Mouse (Mus musculus): ENCODE results near the gene Rem1.
A peak's percentile ranks its signal among the peaks of the same experiment; 100 is the strongest.
"Not testable (repeated sequence)": the region's sequence is repeated elsewhere in the genome, so short reads cannot be mapped to it uniquely, and the experiment has no call there.

Rem1 gene

GRCm38 (mm10) chr2:152628066-152628465 is 1.3 kb downstream of the Rem1 start:
- DNase-seq (ENCODE audit: low spot score in 2 of 2), result no peak

GRCm38 (mm10) chr2:152629239-152629638 is 2.5 kb downstream of the Rem1 start:
- DNase-seq (ENCODE audit: low spot score in 2 of 2), result no peak

- DNase-seq (ENCODE audit: low spot score in 2 of 2), result no peak
These were observed 3.2 kb downstream of the Rem1 start for GRCm38 (mm10) chr2:152629904-152630303.

- no peak for DNase-seq (ENCODE audit: low spot score in 2 of 2)
These were observed 6.6 kb downstream of the Rem1 start for GRCm38 (mm10) chr2:152633334-152633733.

- DNase-seq (ENCODE audit: low spot score in 2 of 2), result no peak
These were observed 7.6 kb downstream of the Rem1 start for GRCm38 (mm10) chr2:152634311-152634710.

DNA sequence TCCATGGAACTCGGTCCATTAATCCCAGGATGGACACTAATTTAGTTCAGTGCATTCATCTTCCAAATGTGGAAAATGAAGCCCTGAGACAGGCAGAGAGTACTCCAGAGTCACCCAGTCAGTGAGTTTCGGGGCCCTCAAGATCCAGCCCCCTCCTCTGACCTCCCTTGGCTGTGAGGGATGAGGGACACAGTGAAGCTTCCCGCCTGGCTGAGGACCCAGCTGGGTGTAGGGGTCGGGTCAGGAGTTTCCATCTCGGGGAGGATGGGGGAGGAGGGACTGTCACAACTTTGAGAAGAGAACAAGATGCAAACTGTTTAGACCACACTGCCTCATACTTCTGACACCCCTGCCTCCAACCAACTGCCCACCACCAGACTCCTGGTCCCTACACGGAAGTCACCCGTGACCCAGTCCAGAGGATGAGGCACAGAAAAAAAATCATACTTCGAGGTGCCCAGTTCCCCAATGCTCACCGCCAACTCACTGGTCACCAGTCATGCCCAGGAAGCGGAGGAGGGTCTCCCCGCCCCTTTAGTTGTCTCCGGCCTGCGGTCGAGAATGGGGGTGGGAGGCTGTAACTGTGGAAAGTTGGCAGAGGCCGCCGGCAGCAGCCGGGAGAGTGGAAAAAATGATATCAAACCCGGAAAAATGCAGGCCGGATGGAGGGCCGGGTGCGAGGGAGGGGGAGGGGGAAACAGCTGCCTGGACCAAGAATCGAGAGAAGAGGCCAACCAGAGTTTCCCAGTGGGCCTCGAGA is 9.7 kb downstream of the Rem1 start:
- DNase-seq (ENCODE audit: low spot score in 2 of 2), result no peak

GRCm38 (mm10) chr2:152637006-152637322 is 10.2 kb downstream of the Rem1 start:
- no peak for DNase-seq (ENCODE audit: low spot score in 2 of 2)

DNA sequence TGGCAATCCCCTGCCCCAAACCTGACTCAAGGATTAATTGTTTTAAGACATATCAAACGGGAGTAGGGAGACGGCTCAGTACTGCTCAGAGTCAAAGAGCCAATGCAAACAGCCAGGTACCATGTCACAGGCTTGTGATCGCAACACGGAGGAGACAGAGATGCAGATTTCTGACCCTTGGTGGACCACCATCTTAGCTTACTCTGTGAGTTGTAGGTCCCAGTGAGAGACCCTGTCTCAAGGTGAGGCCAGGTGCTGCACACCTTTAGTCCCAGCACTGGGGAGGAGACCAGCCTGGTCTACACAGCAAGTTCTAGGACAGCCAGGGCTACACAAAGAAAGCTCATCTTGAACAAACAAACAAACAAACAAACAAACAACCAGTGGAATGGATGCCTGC is 10.6 kb downstream of the Rem1 start:
- no peak for DNase-seq (ENCODE audit: low spot score in 2 of 2)

GRCm38 (mm10) chr2:152638865-152639264 is 12.1 kb downstream of the Rem1 start:
- no peak for DNase-seq (ENCODE audit: low spot score in 2 of 2)

DNA sequence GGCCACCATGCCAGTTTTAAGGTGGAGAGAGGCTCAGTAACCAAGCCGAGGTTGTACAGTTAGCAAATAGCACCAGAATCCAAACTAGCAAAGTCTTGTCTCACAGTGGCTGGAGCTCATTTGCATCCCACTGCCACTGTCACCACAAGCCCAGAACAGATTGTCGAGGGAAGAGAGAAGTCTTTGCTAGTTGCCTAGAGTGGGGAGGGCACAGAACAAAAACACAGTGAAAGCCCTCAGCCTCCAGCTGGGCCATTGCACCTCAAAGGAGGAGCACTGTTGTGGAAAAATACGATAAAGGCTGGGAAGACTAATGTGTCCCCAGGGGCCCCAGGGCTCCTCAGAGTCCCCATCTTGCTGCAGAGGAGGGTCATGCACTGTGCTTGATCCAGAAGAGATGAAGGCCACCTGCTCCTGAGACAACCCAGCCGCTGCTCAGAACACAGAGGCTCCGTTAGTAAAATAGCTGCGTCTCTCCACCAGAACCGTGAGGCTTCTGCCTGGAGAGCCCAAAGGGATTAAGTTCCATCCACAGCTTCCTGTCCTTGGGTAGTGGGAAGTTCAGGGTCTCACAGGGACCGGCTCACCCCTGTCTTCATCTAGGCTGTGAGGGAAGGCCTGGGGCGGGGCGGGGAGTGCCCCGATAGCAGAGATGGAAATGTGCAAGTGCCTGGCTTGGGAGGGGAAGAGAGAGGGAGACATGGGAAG is 12.8 kb downstream of the Rem1 start:
- no peak for DNase-seq (ENCODE audit: low spot score in 2 of 2)

DNA sequence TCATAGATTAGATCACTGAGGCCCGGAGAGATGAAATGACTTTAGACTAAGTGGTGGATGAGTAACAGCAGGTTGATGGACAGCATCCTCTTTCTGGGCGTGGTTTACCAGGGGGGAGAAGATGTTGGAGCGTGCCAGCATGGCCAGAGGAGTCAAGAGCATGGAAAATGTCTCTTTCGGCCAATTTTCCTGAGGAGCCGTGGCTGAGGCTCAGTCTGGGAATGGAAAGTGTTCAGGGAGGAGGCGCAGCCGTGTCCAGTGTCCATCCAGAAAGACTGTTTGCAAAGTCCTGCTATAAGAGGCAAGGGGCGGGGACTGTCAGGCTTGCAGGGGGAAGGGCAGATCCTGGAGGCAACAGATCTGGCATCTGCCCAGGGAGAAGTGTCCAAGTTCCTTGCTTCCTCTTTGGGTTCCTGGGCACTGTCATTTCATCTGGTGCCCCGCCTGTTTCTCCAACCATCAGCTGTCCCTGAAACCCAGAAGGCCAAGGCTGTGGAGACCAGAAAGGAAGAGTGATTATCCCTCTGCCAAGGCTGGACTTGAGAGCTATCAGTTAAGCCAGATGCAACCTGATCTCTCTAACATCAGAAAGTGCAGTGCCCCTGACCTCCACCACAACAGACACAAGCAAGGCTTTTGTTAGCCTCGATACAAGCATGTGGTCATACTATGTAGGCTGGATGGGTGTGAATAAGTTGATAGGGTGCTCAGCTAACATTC is 26.3 kb downstream of the Rem1 start:
- no peak for DNase-seq (ENCODE audit: low spot score in 2 of 2)

DNA sequence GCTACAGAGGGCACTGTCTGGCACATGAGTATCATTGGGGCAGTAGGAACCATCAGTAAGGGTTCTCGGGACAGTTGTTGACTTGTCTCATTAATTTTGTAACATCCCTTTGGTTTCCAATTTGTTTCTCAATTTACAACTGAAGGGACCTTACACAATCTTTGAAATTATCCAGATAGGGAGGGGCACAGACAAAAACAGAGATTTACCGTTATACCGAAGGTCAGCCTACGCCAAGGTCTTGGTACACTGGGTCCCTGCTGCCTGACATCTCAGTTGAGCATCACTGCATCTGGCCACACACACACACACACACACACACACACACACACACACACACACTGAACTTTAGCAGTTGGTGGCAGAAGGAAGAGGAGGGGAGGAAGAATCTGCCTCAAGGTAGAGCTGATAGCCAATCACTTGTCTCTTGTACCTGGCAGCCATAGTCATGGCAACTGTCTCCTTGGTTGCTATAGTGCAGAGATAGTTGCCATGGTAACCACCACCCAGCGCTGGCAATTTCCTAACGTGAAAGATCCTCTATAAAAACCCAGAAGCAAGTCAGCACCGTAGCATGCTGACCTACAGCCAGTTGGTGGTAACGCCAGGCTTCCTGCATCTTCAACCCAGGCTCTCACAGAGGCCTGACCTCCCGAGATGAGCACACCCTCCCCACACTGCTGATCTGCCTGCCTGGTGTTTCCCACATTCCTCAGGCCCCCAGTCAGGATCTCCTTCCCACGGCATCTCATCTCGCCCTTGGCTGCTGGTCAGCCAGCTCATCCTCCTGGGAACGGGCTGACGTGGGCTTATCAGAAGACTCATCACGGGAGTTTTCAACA is 27.3 kb downstream of the Rem1 start:
- DNase-seq (ENCODE audit: low spot score in 2 of 2), result peak in 1 of 2 experiments; percentile 24

DNA sequence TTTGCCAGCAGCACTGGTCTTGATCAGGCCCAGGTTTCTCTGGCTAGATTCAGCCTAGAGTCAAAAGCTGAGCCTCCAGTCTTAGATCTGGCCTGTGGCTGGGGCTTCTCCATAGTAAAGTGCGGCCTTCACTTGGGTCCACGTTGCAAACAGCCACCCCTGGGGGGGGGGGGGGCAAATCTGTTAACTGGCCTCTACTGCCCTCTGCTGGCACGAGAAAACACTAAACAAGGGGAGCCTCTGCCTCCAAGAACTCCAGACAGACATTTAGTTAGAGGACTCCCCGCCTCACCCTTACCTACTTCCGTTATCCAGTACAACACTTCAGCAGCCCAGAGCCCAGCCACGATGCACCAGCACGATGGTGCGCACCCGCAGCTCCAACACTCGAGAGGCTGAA is 30.6 kb downstream of the Rem1 start:
- no peak for DNase-seq (ENCODE audit: low spot score in 2 of 2)

- no peak for DNase-seq (ENCODE audit: low spot score in 2 of 2)
These were observed 34.4 kb downstream of the Rem1 start for GRCm38 (mm10) chr2:152661163-152661562.

DNA sequence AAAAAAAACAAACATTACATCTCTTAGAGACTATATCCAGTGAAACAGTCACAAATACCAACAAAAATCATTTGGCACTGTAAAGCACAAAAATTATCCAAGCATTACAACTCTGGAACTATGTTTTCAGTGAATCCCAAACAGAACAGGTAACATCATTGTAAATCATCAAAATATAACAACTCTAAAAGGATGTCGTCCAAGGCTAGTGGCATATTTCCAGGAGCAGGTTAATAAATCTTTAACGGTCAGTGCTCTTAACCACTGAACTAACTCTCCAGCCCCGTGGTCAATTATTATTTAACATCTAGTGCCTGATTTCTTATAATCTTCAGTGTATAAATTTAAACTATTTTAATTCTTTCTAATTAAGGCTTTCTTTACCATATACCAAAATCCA is 39.4 kb downstream of the Rem1 start:
- DNase-seq (ENCODE audit: low spot score in 2 of 2), result not testable (repeated sequence)

DNA sequence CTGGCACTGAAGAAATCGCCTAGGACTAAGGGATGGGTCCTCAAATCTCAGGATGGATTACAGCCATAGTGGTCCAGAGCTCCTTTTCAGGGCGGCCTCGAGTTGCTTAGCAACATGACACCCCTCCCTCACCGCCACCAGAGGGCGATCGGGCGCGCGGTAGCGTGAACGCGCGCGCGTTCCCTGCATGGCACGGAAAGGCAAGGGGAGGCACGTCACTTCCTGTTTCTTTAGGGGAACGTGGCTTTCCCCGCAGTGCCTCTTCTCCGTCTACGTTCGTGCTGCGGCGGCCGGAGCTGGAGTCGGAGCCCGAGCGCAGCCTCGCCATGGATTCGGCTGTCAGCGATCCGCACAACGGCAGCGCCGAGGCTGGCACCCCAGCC is 42.5 kb downstream of the Rem1 start, which contains the start of gene H13:
H13 (plus strand) TSS at position 206 of the 383 bp plus-strand sequence.
- peak; percentile 90 to 95 for DNase-seq (ENCODE audit: low spot score in 2 of 2)

DNA sequence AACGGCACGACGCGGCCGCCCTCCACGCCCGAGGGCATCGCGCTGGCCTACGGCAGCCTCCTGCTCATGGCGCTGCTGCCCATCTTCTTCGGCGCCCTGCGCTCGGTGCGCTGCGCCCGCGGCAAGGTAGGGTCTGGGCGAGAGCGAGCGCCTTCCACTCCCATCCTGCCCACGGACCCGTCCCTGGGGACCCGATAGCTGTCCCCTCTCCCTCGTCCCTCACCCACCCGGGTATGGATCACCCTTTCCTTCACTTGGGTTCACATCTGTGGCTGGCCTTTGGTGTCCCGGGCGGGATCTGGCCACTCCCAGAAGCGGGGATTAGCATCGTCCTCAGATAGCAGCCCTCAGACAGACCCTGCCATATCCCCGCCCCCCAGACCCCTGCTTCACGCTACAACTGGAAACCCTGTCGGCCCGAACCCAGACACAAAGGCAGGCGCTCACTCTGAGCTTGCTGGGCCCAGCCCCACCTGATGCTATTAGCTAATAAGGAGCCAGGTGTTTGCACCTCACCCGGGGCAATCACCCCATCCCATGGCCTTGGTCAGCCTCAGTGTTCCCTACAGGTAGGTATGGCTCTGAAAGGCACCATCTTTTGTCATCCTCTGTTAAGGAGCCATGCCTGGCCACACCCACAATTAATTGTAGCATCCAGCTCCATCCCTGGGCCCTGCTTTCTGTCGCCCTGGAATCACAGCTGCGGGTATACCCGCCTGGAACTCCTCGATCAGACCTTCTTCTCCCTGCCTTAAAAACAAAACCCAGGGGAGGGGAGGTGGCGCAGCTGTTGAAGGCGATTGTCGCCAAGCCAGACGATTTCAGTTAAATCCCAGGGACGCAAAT is 43.1 kb downstream of the Rem1 start:
- peak in 1 of 2 experiments; percentile 50 for DNase-seq (ENCODE audit: low spot score in 2 of 2)

DNA sequence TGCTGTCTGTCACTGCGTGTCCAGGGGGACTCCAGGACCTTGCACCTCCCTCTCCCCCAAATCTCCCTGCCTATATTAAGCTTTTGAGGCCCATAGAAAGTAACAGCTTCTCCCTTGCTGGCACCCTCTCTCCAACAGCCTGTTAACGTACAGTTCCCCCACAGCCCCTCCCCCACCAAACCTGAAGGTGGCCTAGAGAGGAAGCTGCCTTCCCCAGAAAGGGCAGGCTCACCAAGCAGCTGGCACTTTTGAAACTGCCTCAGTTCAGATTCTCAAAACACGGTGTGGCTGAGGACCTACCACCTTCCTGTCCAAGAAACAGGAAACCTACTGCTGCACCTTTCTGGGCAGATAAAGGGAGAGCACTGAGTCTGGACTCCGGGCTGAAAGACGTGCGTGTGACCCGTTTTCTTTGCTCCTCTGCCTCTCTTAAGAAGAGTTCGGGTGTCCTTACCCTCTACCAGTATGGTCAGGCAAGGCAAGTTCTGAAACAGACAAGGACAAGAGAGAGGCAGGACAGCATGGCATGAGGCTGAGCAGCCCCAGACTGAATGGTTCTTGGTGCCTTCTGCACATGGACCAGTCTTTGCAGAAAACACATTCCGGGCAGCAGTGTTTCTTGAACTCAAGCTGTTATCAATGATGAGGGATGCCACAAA is 44.4 kb downstream of the Rem1 start:
- no peak for DNase-seq (ENCODE audit: low spot score in 2 of 2)

- no peak for DNase-seq (ENCODE audit: low spot score in 2 of 2)
These were observed 44.9 kb downstream of the Rem1 start for GRCm38 (mm10) chr2:152671642-152671999.

DNA sequence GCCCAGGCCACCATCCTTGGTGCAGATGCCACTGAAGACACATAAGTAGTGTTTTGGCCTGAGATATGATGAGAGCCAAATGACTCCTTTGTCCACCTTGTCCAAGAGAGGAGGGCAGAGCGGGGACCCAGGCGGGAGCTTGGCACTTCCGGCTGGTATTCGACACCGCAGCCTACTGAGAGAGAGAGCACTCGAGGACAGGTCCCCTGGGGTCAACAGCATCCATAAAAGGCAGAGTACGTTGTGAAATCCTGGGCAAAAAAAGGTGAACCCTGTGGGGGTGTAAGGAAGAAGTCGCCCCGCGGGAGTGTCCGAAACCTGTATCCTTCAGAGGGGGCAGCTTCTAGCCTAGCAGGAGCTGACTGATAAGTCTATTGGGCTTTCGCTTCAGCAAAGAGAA is 45.4 kb downstream of the Rem1 start:
- no peak for DNase-seq (ENCODE audit: low spot score in 2 of 2)
